Mouse (Mus musculus) ES-E14 (cell line): ENCODE measurements around the gene Fam221a.

Source experiments
- HCFC1 ChIP-seq: IDR thresholded peaks from 2 replicates; pipeline ENCODE4 v1.6.1; 2012; ENCODE audit warnings: low read length, inconsistent platforms, borderline replicate concordance; ENCODE audit not compliant: insufficient read depth
- MAFK ChIP-seq: IDR thresholded peaks from 2 replicates; pipeline ENCODE4 v1.6.1; 2014; ENCODE audit warnings: mild to moderate bottlenecking, low read depth, low read length, inconsistent platforms; ENCODE audit not compliant: insufficient read depth
- ZC3H11A ChIP-seq: IDR thresholded peaks from 2 replicates; pipeline ENCODE4 v1.6.1; 2012; ENCODE audit warnings: low read depth, mild to moderate bottlenecking, inconsistent platforms, low read length, borderline replicate concordance
- ZNF384 ChIP-seq: IDR thresholded peaks from 2 replicates; pipeline ENCODE4 v1.6.1; 2012; ENCODE audit warnings: low read depth, low read length, inconsistent platforms

DNA sequence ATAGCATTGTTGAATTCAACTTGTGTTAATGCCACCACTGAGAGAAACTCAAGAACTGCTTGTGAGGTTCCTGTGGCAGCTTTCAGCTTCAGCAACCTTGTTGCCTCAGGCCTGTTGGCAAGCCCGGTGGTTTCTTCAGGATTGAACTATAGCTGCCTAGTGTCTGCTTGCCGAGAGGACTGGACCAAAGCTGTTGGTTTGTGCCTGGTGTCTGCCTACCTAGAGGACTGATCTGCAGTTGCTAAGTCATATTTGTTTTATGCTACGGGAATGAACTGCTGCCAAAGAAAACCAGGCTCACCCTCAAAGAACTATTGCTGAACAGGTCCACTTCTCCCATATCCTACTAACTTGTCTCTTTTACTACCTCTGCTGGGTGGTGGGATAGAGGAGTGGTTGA, 40.7 kb upstream of the Fam221a start:
- no peak for TF ChIP-seq HCFC1
- TF ChIP-seq MAFK = no peak
- TF ChIP-seq ZNF384 = no peak
- TF ChIP-seq ZC3H11A = no peak
